21 mouse cellular contexts compared by ENCODE assay signal in genomic region chr7:127309951-127310350, GRCm38 (mm10). TPM values are rescaled to one million over a fixed set of nuclear protein-coding genes. Genes with fewer than 3 reads are reported as not detected.
DNase-seq lines count a peak whose midpoint lies in the region; ATAC-seq and TF ChIP-seq lines count a peak whose summit lies in the region.
"Had no signal": no experiment of that assay in that cellular context is flagged by ENCODE, and none has a peak within 500 bp of the region (broad histone marks: within the 10 kb centered on the region; RNA-seq: fewer than 3 reads in every experiment).

No protein-coding gene starts in this region.

- no peaks in the 10 kb centered on the region for H3K9me3 ChIP-seq in midbrain, embryonic 13.5 days
- no peaks in the 10 kb centered on the region for H3K9me3 ChIP-seq in midbrain, embryonic 15.5 days
- no peaks in the 10 kb centered on the region for H3K9me3 ChIP-seq in ES-E14 (ENCODE audit: control insufficient read depth, insufficient read depth, low read depth, low read length)
- H3K9me3 ChIP-seq in kidney, embryonic 14.5 days (ENCODE audit: control insufficient read depth, low read length) = no peaks in the 10 kb centered on the region
- H3K9me3 ChIP-seq: embryonic facial prominence, embryonic 12.5 days; forebrain, embryonic 13.5 days; hindbrain, embryonic 15.5 days had no signal

- no peaks in the 10 kb centered on the region for H3K79me2 ChIP-seq in myocyte (ENCODE audit: control insufficient read depth, insufficient read depth)

- H3K4me2 ChIP-seq in midbrain, embryonic 13.5 days (replicated peaks) = no peak overlapping the region
- H3K4me2 ChIP-seq in midbrain, embryonic 15.5 days = no peak overlapping the region
- peak overlapping the region; percentile 18 for H3K4me2 ChIP-seq in myocyte (ENCODE audit: low read depth)
- no peak overlapping the region for H3K4me2 ChIP-seq in kidney, embryonic 14.5 days (replicated peaks; ENCODE audit: low read depth, low read length)
- H3K4me2 ChIP-seq: embryonic facial prominence, embryonic 12.5 days; forebrain, embryonic 13.5 days; hindbrain, embryonic 15.5 days had no signal

- H3K4me1 ChIP-seq in midbrain, embryonic 13.5 days (replicated peaks) = no peaks in the 10 kb centered on the region
- no peaks in the 10 kb centered on the region for H3K4me1 ChIP-seq in midbrain, embryonic 15.5 days
- peaks cover 0 to 7% of the 10 kb centered on the region in 2 experiments; a peak in 3 of 4 replicates for H3K4me1 ChIP-seq in ES-E14 (ENCODE audit: control insufficient read depth in 2 of 2, insufficient read depth in 2 of 2, low read length in 2 of 2, poor library complexity in 1 of 2)
- no peaks in the 10 kb centered on the region for H3K4me1 ChIP-seq in kidney, embryonic 14.5 days (ENCODE audit: control insufficient read depth, insufficient read depth, low read length)
- H3K4me1 ChIP-seq: embryonic facial prominence, embryonic 12.5 days; forebrain, embryonic 13.5 days; hindbrain, embryonic 15.5 days had no signal

- no peak for TF ChIP-seq POLR2A in myocyte (IDR thresholded peaks at IDR 0.05; ENCODE audit: insufficient read length, low read depth)

- no peaks in the 10 kb centered on the region for H3K27me3 ChIP-seq in midbrain, embryonic 13.5 days
- H3K27me3 ChIP-seq in midbrain, embryonic 15.5 days (replicated peaks) = no peaks in the 10 kb centered on the region
- H3K27me3 ChIP-seq in myocyte (ENCODE audit: control insufficient read depth, insufficient read depth, insufficient read length) = peaks cover 61% of the 10 kb centered on the region
- H3K27me3 ChIP-seq in kidney, embryonic 14.5 days (ENCODE audit: control insufficient read depth, insufficient read depth, low read length) = no peaks in the 10 kb centered on the region
- H3K27me3 ChIP-seq: embryonic facial prominence, embryonic 12.5 days; hindbrain, embryonic 15.5 days had no signal

- H3K27ac ChIP-seq in midbrain, embryonic 13.5 days = no peak overlapping the region
- H3K27ac ChIP-seq in midbrain, embryonic 15.5 days = no peak overlapping the region
- H3K27ac ChIP-seq in ES-E14 (ENCODE audit: insufficient read depth, low read depth, low read length, poor library complexity, severe bottlenecking) = no peak overlapping the region
- H3K27ac ChIP-seq in kidney, embryonic 14.5 days (ENCODE audit: low read depth, low read length) = no peak overlapping the region
- H3K27ac ChIP-seq: embryonic facial prominence, embryonic 12.5 days; forebrain, embryonic 13.5 days; hindbrain, embryonic 15.5 days had no signal

- in situ Hi-C loops in ES-E14 (cut with MboI; ENCODE audit: low sequenced_read_pairs in 2 of 2, unreplicated experiment in 2 of 2) = no loop called here

- H3K36me3 ChIP-seq in midbrain, embryonic 13.5 days = no peaks in the 10 kb centered on the region
- H3K36me3 ChIP-seq in midbrain, embryonic 15.5 days (replicated peaks) = no peaks in the 10 kb centered on the region
- no peaks in the 10 kb centered on the region for H3K36me3 ChIP-seq in ES-E14 (ENCODE audit: control insufficient read depth, insufficient read depth, low read length, poor library complexity, severe bottlenecking)
- H3K36me3 ChIP-seq in myocyte (ENCODE audit: control insufficient read depth, insufficient read depth) = no peaks in the 10 kb centered on the region
- no peaks in the 10 kb centered on the region for H3K36me3 ChIP-seq in kidney, embryonic 14.5 days (ENCODE audit: control insufficient read depth, insufficient read depth, low read length)
- H3K36me3 ChIP-seq: embryonic facial prominence, embryonic 12.5 days; hindbrain, embryonic 15.5 days had no signal

- no peak for ATAC-seq in midbrain, embryonic 13.5 days
- ATAC-seq in midbrain, embryonic 15.5 days (replicated peaks) = no peak
- no peak; the same call in 1 of the 2 replicates for ATAC-seq in kidney, embryonic 14.5 days (ENCODE audit: low FRiP score, low TSS enrichment)
- ATAC-seq: activated CD4-positive, CD25-positive, alpha-beta regulatory T cell, adult 4 months; forebrain, embryonic 13.5 days; forebrain, postnatal 0 days; intestine, embryonic 16.5 days had no signal

- H3ac ChIP-seq in myocyte (ENCODE audit: control insufficient read depth, insufficient read length) = no peak overlapping the region

- H3K4me3 ChIP-seq in midbrain, embryonic 13.5 days (replicated peaks) = no peak overlapping the region
- no peak overlapping the region for H3K4me3 ChIP-seq in midbrain, embryonic 15.5 days
- no peak overlapping the region for H3K4me3 ChIP-seq in ES-E14 (ENCODE audit: insufficient read depth in 1 of 2, low read depth in 1 of 2, low read length in 2 of 2, poor library complexity in 1 of 2, severe bottlenecking in 1 of 2)
- H3K4me3 ChIP-seq in myocyte = no peak overlapping the region
- H3K4me3 ChIP-seq in kidney, embryonic 14.5 days (ENCODE audit: low read length) = no peak overlapping the region
- H3K4me3 ChIP-seq: embryonic facial prominence, embryonic 12.5 days; forebrain, embryonic 13.5 days; hindbrain, embryonic 15.5 days had no signal

- WGBS in midbrain, embryonic 13.5 days = 75% methylated on average over 12 of the region's 12 CpGs
- 76% methylated on average over 12 of the region's 12 CpGs for WGBS in midbrain, embryonic 15.5 days
- WGBS in kidney, embryonic 14.5 days = 65% methylated on average over 12 of the region's 12 CpGs

- peak; percentile 30 for DNase-seq in ES-E14 (ENCODE audit: low read depth, low spot score)
- peak; percentile 12 for DNase-seq in brain, adult 2 months (ENCODE audit: low read depth, low spot score)
- DNase-seq in cerebellum, postnatal 25 days = no peak
- DNase-seq in thymus, postnatal 25 days = no peak
- DNase-seq: adrenal gland, postnatal 14 days; cerebellum, adult 2 months; cerebellum, postnatal 10 days; embryo, embryonic 11 days; forebrain, postnatal 0 days; gastrocnemius, postnatal 25 days; heart, adult 11 months; heart, postnatal 10 days had no signal

- H3K9ac ChIP-seq in midbrain, embryonic 13.5 days (replicated peaks) = 0 out of 2 replicates have a peak overlapping the region, but pooled peaks have one; percentile 12
- no peak overlapping the region for H3K9ac ChIP-seq in midbrain, embryonic 15.5 days
- no peak overlapping the region; the same call in 1 of the 2 replicates for H3K9ac ChIP-seq in ES-E14 (ENCODE audit: insufficient read depth, low read depth, low read length, poor library complexity, severe bottlenecking)
- H3K9ac ChIP-seq in kidney, embryonic 14.5 days (ENCODE audit: low read depth, low read length) = no peak overlapping the region
- H3K9ac ChIP-seq: embryonic facial prominence, embryonic 12.5 days; forebrain, embryonic 13.5 days; forebrain, postnatal 0 days; hindbrain, embryonic 15.5 days had no signal

TF ChIP-seq in ES-E14, 5 proteins besides CTCF, POLR2A, EP300 and RAD21:
- TF ChIP-seq ZNF384 (IDR thresholded peaks at IDR 0.05; ENCODE audit: low read depth, low read length) (no peak), CHD2 (IDR thresholded peaks at IDR 0.05; ENCODE audit: low read depth, low read length) (no peak), HCFC1 (IDR thresholded peaks at IDR 0.05; ENCODE audit: borderline replicate concordance, insufficient read depth, low read length) (no peak), MAFK (IDR thresholded peaks at IDR 0.05; ENCODE audit: insufficient read depth, low read depth, low read length) (no peak), ZC3H11A (IDR thresholded peaks at IDR 0.05; ENCODE audit: borderline replicate concordance, low read depth, low read length) (no peak)

TF ChIP-seq in myocyte, 11 proteins besides CTCF, POLR2A, EP300 and RAD21 (continues in another document):
- no peak for TF ChIP-seq MYOD1 (IDR thresholded peaks at IDR 0.05; ENCODE audit: control insufficient read depth in 1 of 3, insufficient read length in 2 of 3, low read depth in 2 of 3)
- TF ChIP-seq MAX (IDR thresholded peaks at IDR 0.05; ENCODE audit: low read depth) = no peak
- no peak for TF ChIP-seq POLR2AphosphoS2 (IDR thresholded peaks at IDR 0.05; ENCODE audit: insufficient read length, low read depth)
- TF ChIP-seq E2F4 (IDR thresholded peaks at IDR 0.05; ENCODE audit: insufficient read depth) = no peak
- TF ChIP-seq SRF (IDR thresholded peaks at IDR 0.05; ENCODE audit: control insufficient read depth, insufficient read length, low read depth) = no peak
- TF ChIP-seq MYOG (IDR thresholded peaks at IDR 0.05; ENCODE audit: control insufficient read depth in 1 of 3, insufficient read depth in 1 of 3, insufficient read length in 2 of 3, low read depth in 2 of 3) = no peak
- no peak for TF ChIP-seq USF1 (IDR thresholded peaks at IDR 0.05; ENCODE audit: low read depth)
- TF ChIP-seq TCF12 (IDR thresholded peaks at IDR 0.05; ENCODE audit: insufficient read depth, poor library complexity, severe bottlenecking) = no peak
- TF ChIP-seq CEBPB (IDR thresholded peaks at IDR 0.05; ENCODE audit: insufficient read depth, poor library complexity, severe bottlenecking) = no peak
- no peak for TF ChIP-seq TCF3 (IDR thresholded peaks at IDR 0.05; ENCODE audit: insufficient read length, low read depth)

RNA-seq across cellular contexts. Expression of gene Itgal, which starts 13.9 kb away (rescaled TPM):
- 0.30 TPM in 2 replicates for polyA plus RNA-seq in midbrain, embryonic 13.5 days (2015; fragmentation: Nextera tagmentation; extraction: Ambion mirVana)
- 0.19 and 0.37 TPM in 2 replicates for polyA plus RNA-seq in midbrain, embryonic 15.5 days (2015; fragmentation: Nextera tagmentation; extraction: Ambion mirVana)
- 1.8 and 2.2 TPM in 2 replicates for total RNA-seq in ES-E14 (2012; rRNA removed)
- polyA plus RNA-seq in myocyte (2012; fragmentation: generic; extraction: Trizol) = 0.16 TPM
- polyA plus RNA-seq in kidney, embryonic 14.5 days (2014; fragmentation: Nextera tagmentation; extraction: Ambion mirVana) = 0.80 and 1.0 TPM in 2 replicates

RNA-seq across cellular contexts. Expression of gene Zfp768, which starts 35.4 kb away (rescaled TPM):
- polyA plus RNA-seq in midbrain, embryonic 13.5 days (2015; fragmentation: Nextera tagmentation; extraction: Ambion mirVana) = 15.6 and 20.1 TPM in 2 replicates
- polyA plus RNA-seq in midbrain, embryonic 15.5 days (2015; fragmentation: Nextera tagmentation; extraction: Ambion mirVana) = 19.1 and 19.2 TPM in 2 replicates
- total RNA-seq in ES-E14 (2012; rRNA removed) = 3.5 and 4.4 TPM in 2 replicates
- polyA plus RNA-seq in myocyte (2012; fragmentation: generic; extraction: Trizol) = 17.3 TPM
- polyA plus RNA-seq in kidney, embryonic 14.5 days (2014; fragmentation: Nextera tagmentation; extraction: Ambion mirVana) = 7.0 and 7.6 TPM in 2 replicates

RNA-seq across cellular contexts. Expression of gene Sephs2, which starts 36.1 kb away (rescaled TPM):
- 52.4 and 54.0 TPM in 2 replicates for polyA plus RNA-seq in midbrain, embryonic 13.5 days (2015; fragmentation: Nextera tagmentation; extraction: Ambion mirVana)
- polyA plus RNA-seq in midbrain, embryonic 15.5 days (2015; fragmentation: Nextera tagmentation; extraction: Ambion mirVana) = 59.9 and 62.3 TPM in 2 replicates
- 104 and 113 TPM in 2 replicates for total RNA-seq in ES-E14 (2012; rRNA removed)
- polyA plus RNA-seq in myocyte (2012; fragmentation: generic; extraction: Trizol) = 17.2 TPM
- 112 and 132 TPM in 2 replicates for polyA plus RNA-seq in kidney, embryonic 14.5 days (2014; fragmentation: Nextera tagmentation; extraction: Ambion mirVana)

RNA-seq across cellular contexts. Expression of gene Dctpp1, which starts 49.4 kb away (rescaled TPM):
- 142 and 143 TPM in 2 replicates for polyA plus RNA-seq in midbrain, embryonic 13.5 days (2015; fragmentation: Nextera tagmentation; extraction: Ambion mirVana)
- 114 and 118 TPM in 2 replicates for polyA plus RNA-seq in midbrain, embryonic 15.5 days (2015; fragmentation: Nextera tagmentation; extraction: Ambion mirVana)
- 391 and 461 TPM in 2 replicates for total RNA-seq in ES-E14 (2012; rRNA removed)
- polyA plus RNA-seq in myocyte (2012; fragmentation: generic; extraction: Trizol) = 76.9 TPM
- 252 and 290 TPM in 2 replicates for polyA plus RNA-seq in kidney, embryonic 14.5 days (2014; fragmentation: Nextera tagmentation; extraction: Ambion mirVana)

Comparison
In these comparisons a context has a peak if more than half of its experiments do, and no peak if none do; other contexts are left out.
1. DNase-seq: peak in ES-E14 (single experiment) and brain, adult 2 months (single experiment); none in cerebellum, postnatal 25 days (0 of 2) and thymus, postnatal 25 days (single experiment).